Comparison of ENCODE assay signal across 20 mouse cellular contexts in genomic region chr8:73336845-73337244, GRCm38 (mm10).
"Had no signal": no experiment of that assay in that cellular context is flagged by ENCODE, and none has a peak within 500 bp of the region (broad histone marks: within the 10 kb centered on the region; RNA-seq: fewer than 3 reads in every experiment).

No protein-coding gene starts in this region.

- H3K27ac ChIP-seq: lung, embryonic 15.5 days; macrophage; midbrain, embryonic 13.5 days; midbrain, embryonic 15.5 days; neural tube, embryonic 12.5 days; stomach, embryonic 15.5 days; stomach, postnatal 0 days had no signal

- H3K9me3 ChIP-seq: lung, embryonic 15.5 days; midbrain, embryonic 13.5 days; midbrain, embryonic 15.5 days; neural tube, embryonic 12.5 days; stomach, embryonic 15.5 days had no signal

- H3K27me3 ChIP-seq: lung, embryonic 15.5 days; megakaryocyte, embryonic 14.5 days; midbrain, embryonic 13.5 days; midbrain, embryonic 15.5 days; neural tube, embryonic 12.5 days; stomach, embryonic 15.5 days had no signal

- DNase-seq: liver, postnatal 0 days; lung, adult 2 months; lung, postnatal 14 days; lung, postnatal 36 days; retina, postnatal 1 day; right cerebral cortex, adult 18-20 months; right cerebral cortex, postnatal 25 days; right cerebral cortex, postnatal 4 days; spleen, adult 18-20 months; thymus, adult 2 months; thymus, postnatal 25 days; thymus, postnatal 4 days had no signal

- H3K4me1 ChIP-seq: lung, embryonic 15.5 days; megakaryocyte, embryonic 14.5 days; midbrain, embryonic 13.5 days; midbrain, embryonic 15.5 days; neural tube, embryonic 12.5 days; stomach, embryonic 15.5 days had no signal

- H3K36me3 ChIP-seq: lung, embryonic 15.5 days; midbrain, embryonic 15.5 days; stomach, embryonic 15.5 days had no signal

- H3K4me3 ChIP-seq: lung, embryonic 15.5 days; megakaryocyte, embryonic 14.5 days; midbrain, embryonic 13.5 days; midbrain, embryonic 15.5 days; neural tube, embryonic 12.5 days; stomach, embryonic 15.5 days had no signal
